Mouse (Mus musculus) heart, postnatal 0 days (tissue): ENCODE measurements around the gene Gnai3.

Experiments used
- CTCF ChIP-seq: IDR thresholded peaks from 2 replicates; pipeline ENCODE4 v1.5.1; 2016; ENCODE audit warnings: antibody characterized with exemption, control low read depth, low read depth
- EP300 ChIP-seq: IDR thresholded peaks from 2 replicates; pipeline ENCODE4 v1.6.1; 2016; ENCODE audit warnings: antibody characterized with exemption, low read depth

GRCm38 (mm10) chr3:108098316-108098715 lies 47.6 kb downstream of the Gnai3 start:
- TF ChIP-seq CTCF (no peak), EP300 (no peak)
